Mouse (Mus musculus): Measurements from ENCODE around the gene Tlr9.

- TF ChIP-seq POLR2A (IDR thresholded peaks at IDR 0.05; ENCODE audit: insufficient read depth, low read depth, low read length) (no peak), CTCF (IDR thresholded peaks at IDR 0.05; ENCODE audit: insufficient read depth, low read depth, low read length) (no peak)
Measured at GRCm38 (mm10) chr9:106261058-106261457, 38.7 kb downstream of the Tlr9 start.
